Mouse (Mus musculus) cerebellum, adult 9-10 months (tissue): ENCODE results near the gene Tmem184a.
A peak's percentile ranks its signal among the peaks of the same experiment; 100 is the strongest.

Experiments
- DNase-seq: peaks from one replicate; pipeline ENCODE4 v3.0.0; 2022

Gene Tmem184a

DNA sequence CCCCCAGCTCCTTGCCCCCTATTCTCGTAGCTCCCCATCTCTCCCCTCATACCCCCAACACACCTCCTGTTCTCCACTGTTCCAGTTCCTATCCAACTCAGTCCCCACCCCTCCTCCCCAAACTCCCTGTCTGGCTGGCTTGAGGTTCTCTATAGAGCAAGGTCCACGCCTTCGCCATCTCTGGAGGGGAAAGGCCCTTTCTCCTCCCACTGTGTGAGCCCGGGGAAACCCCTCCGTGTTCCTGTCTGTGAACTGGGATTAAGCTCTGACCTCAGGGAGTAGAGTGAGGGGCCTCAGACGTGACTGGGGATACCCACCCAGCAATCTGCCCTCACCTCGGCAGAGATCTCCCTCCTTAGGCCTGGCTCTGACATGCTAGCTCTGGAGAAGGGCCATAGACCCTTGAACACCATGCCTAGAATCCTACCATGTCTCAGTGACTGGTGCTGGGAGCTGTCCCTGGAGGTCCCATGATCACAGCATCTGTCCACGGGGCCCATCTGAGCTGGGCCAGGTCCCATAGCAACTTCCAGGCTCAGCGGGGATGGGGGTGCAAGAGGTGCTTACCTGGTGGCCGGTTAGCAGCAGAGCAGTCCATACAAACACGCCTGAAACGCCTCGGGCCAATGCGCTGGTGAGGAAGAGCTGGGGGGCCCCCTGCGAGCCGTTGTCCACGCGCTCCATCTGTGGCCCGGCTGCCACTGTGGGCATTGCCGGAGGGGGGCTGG, 7.2 kb downstream of the Tmem184a start:
- DNase-seq = no peak

DNA sequence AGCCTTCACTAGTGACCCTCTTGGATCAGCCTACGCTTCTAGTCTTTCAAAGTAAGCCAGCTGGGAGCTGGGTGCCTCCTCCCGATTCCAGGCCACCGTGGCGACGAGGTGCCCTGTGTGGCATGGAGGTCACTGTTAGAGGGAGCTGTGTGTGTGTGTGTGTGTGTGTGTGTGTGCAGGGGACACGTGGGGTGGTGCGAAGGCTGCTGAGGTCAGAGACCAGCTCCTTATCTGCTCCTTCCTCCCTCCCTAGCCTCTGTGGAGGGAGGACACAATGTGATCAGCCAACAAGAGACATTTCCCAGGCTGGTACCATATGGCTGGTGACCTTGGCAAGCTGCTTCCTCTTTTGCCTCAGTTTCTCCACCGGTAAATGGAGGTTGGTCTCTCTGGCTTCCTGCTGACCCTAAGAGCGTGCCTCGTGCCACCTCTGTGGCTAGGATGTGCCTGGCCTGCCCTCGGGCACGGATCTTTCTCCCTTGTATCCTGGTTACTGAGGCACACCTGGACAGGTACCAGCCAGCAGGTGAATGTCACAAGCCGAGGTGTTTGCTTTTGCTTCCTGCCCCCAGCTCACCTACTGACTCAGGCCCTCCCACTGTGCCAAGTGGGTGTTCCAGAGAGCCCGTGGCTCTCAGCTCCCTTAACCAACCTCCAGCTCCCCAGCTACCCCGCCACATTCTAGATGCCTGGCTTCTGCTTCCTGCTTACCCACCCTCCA, 7.9 kb downstream of the Tmem184a start:
- DNase-seq = no peak

DNA sequence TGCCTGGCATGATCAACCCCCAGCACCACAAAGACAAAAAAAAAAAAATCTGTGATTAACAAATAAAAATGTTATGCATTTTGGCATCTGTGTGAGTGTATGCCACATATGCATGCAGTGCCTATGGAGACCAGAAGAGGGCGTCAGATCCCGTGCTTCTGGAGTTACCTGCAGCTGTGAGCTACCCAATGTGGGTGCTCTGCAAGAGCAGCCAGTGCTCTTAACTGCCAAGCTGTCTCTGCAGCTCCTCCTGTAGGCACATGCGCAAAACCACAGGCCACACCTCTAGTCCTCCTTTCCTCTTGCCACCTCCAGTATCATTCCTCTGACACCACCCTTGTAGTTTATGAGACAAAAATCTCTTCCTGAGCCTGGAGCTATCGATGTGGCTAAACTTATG, 10.3 kb downstream of the Tmem184a start:
- DNase-seq = no peak

DNA sequence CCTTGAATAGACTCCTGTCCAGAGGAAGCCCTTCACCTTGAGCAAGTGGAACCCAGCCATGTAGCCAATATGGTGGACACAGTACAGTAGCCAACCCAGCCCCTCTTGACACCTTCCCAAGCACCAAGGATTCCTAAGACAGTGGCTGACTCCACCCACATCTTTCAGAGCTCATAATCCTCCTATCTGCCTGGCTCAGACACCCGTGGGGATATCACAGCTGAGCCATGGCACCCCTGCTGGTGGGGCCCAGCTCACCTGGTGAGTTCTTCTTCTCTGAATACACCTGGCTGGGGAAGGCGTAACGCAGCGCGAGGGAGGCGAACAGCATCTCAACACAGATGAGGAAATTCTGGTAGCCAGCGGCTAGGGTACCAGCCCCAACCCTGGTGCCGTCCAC, 13.8 kb downstream of the Tmem184a start:
- no peak for DNase-seq

DNA sequence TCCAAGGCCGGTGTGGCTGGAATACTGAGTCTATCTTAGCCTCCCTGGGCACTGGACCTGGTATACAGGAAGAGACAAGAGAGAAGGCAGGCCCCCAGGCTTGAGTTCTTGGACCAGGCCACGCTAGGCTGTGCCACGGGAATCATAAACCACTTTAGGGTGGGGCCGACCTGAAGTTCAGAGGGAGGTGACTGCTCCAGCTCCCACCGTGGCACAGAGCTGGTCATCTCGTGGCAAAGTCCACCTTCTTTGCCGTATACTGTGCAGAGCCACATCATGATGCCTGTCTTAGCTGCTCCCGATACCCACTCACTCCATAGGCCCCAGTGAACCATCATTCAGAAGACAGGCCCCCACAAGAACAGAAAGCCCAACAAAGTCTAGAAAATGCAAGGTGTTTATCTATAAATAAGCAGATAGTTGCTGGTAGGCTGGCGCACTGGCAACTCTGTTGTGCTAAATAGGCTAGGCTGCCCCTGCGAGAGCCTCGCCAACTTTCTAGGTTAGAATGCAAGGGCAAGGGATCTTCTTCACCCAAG, 15.1 kb downstream of the Tmem184a start:
- no peak for DNase-seq

DNA sequence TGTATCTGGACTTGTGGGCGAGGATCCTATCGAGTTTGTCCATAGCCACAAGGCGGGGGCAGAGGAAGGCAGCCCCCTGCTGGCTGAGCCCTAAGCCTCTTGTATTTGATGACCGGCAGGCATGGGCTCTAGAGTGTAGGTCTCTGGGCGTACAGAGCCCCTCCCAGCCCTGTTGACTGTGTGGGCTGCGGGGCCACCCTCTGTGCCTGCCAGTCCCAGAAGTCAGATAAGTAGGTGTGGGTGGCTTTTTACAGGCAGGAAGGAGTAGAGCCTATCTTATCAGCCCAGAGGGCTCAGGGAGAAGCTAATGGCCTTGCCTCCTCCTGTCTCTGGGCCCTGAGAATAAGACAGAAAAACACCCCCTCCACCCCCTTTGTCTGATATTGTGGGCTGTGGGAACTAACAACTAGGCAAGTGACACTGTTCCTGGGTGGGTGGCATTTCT, 15.6 kb downstream of the Tmem184a start:
- DNase-seq = no peak

DNA sequence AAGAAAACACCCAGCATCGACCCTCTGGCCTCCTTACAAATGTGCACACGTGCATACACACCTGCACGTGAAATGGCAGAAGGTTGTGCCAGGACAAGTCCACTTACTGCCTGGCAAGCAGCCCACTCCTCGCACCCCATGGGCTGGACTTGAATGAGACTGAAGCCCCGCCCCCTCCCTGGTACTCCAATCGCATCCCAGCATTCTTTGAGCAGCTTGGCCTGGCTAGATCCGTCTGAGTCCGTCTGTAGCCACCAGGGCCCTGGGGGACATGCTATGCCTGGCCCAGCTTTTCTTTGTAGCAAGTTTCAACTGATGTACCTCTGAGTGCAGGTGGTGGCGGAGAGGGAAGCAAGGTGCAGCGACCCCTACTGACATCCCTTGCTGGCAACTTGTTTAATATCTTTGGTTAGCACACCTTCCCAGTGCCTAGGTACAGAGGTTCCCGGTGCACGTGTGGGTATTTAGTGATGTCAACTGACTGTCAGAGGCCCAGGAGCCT, 16.1 kb downstream of the Tmem184a start:
- no peak for DNase-seq

DNA sequence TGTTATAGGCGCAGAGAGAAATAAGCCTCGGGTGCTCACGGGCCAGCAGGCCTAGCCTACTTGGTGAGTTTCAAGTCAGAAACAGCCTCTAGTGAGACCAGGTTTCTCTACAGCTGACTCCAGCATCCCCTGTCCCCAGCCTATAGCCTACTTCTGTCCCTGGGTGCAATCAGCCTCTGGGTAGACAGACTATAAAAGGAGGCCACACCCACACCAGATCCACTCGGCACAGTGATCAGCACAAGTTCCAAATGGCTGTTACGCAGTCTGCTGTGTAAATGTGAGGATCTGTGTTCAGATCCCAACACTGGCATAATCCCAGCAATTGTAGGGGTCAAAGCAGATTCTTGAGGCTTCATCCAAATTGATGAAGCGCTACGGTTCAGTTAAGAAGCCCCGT, 16.6 kb downstream of the Tmem184a start:
- DNase-seq = no peak

DNA sequence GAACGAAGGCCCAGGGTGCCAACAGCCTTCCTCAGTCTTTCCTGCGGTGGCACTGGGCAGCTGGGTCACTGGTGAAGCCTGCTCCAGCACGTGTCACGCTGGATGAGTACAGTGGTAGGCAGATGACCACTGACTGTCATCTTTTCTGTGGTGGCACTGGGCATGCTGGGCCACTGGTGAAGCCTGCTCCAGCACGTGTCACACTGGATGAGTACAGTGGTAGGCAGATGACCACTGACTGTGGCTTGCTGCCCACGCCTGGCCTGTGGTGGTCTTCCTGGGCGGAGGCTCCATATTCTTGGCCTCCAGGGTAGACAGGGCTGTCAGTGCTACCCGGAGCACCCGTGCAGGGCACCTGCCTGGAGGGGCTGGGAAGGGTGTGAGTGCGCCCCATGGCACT, 17.8 kb downstream of the Tmem184a start:
- no peak for DNase-seq

DNA sequence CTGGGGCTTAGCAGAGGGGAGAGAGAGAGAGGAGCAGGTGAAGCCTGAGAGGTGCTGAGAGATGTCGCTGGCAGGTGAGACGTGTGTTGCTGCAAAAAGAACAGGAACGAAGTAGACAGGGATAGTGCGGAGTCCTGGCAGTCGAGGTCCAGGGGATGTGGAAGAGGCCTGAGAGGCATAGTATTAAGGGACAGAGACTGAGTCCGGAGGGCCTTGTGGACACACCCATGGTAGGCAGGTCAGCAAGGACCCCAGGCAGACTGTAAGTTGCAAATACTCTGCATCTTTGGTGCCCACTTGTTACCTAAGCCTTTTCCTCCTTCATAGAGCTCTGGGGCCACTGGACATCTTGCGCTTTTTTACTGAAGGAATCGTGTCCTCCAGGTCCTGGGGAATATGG, 18.5 kb downstream of the Tmem184a start:
- no peak for DNase-seq

DNA sequence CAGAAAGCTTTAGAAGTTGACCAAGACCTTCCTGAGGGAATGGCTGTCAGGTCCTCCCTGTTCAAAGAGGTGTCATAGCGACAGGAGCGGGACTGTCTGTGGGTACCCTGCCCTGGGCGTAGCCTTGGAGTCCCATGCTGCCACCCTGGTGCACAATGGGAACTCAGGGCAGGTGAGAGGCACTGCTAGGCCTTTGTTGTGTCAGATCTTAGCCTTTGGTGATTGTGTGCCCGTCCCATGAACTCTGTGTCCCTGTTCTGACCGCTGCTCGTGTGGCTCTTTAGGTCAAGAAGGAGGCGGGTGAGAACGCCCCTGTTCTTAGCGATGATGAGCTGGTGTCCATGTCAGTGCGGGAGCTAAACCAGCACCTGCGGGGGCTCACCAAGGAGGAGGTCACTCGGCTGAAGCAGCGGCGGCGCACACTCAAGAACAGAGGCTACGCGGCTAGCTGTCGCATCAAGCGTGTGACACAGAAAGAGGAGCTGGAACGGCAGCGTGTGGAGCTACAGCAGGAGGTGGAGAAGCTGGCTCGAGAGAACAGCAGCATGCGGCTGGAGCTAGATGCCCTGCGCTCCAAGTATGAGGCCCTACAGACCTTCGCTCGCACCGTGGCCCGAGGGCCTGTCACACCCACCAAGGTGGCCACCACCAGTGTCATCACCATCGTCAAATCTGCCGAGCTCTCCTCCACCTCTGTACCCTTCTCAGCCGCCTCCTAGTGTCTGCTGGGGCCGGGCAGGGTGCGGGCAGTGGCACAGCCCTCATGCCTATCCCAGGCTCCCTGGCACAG, 19.7 kb downstream of the Tmem184a start:
- DNase-seq = no peak

DNA sequence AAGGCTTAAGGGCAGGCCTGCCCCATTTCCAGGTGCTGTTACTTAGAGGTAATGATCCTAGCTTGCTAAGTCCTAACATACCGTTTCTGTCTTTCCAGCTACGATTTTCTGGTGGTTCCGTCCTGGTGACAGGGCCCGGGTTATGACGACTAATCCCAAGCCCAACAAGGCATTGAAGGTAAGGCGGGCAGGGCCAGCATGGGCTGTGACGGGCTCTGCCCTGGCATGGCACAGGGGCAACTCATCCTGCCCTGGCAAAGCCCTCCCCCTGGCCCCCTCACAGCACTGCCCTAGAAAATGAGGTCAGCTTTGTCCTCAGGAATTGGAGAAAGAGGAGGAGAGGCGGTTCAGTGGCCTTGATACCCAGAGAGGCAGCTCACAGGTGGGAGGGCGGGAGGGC, 20.7 kb downstream of the Tmem184a start:
- DNase-seq = no peak

DNA sequence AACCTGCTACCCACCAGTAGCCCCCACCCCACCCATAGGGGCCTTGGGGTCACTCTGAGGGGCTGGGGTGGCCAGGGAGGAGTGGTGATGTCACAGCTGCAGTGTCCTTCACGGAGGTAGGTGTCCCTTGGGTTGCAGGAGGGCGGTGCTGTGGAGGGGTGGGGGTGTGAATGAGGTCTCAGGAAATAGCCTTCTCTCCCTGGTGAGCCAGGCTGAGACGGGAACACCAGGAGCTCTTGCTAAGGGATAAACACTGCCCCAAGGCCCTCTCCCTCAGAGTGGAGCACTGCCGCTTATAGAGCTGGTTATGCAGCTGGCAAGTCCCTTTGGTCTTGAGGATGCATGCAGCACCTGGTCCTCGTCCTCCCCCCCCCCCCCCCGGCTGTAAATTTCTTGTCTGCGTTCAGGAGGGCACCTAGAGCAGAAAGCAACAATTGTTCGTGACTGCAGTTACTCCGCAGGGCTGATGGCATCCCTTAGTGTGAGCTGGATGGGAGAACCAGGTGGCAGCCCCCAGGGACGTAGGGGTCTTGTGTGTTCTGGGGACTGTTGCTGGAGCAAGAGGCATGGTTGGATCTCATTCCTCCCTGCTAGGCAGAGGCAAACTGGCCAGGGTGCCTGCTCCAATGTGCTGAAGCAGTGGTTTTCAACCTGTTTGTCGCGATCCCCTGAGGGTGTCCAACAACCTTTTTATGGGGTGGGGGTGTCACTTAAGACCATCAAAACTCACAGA, 21.4 kb downstream of the Tmem184a start:
- DNase-seq = no peak

DNA sequence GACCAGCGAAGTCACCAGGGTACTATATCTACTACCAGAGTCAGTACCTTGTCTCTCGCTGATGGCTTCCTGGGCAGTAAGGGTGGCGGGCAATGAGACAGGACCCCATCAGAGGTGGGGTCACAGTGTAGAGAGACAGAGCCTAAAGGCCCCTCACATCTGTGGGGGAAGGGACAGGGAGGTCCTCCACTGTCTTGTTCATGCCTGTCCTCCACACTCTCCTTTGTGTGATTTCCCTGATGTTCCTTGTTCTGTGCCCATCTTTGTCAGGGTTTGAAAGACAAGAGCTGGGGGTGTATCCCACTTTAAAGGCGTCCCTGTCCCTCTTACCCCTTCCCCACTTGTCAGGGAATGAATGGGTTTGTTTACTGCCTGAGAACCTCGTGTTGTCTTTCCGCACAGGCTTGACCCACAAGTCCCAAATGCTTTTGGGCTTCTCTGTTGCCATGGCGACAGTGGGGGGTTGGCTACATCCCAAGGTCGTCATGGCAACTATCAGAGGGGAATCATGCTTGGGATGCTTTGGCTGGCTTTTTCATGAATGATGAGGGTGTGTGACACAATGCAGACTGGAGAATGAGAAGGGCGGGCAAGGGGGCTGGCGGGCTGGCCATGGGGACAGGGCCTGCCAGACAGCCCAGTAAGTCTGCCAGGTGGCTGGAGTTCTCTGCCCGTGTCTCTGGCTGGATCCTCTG, 22.1 kb downstream of the Tmem184a start:
- DNase-seq = peak; percentile 58

DNA sequence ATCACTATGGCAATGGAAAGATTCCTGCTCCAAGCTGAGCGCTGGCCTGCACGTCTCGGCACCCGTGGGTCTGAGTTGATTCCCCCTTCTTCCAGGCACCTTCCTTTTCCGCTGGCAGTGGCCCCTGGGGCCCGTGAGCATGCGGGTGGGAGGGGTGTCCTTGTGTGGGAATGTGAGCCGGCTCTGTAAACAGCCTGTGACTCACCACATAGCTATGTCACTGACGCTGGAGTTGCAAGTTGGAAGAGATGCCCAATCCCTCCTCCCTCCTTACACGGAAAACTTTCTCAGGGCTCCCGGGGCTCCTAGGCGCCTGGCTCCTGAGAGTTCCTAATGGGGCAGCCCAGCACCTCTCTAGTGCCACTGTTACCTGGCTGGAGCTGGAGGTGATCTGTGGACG, 22.8 kb downstream of the Tmem184a start:
- DNase-seq = no peak

DNA sequence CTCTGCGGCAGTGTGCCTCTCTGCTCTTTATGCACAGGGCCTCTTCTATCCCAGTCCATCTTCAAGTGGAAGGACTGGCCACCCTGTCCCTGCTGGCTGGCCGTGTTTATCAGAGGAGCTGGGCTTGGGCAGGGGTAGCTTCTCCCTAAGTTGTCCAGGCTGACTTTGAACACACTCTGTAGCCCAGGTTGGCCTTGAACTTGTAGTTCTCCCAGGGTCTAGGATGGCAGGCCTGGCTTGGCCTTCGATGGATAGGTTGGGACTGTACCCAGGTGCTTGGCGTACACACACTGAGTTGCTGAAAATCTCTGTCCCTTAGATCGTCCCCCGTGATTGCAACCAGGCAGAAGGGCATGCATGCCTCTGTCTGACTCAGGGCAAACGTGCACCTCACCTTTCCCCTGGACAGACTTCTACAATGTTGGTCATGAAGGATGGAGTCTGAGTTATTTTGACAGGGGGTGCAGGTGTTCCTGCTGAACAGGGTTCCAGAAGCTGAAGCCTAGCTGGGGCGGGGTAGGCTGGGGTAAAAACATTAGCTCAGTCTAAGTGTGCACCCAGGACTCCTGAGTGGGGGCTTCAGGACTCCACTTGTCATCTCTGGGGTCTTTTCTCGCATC, 23.6 kb downstream of the Tmem184a start:
- DNase-seq = no peak

DNA sequence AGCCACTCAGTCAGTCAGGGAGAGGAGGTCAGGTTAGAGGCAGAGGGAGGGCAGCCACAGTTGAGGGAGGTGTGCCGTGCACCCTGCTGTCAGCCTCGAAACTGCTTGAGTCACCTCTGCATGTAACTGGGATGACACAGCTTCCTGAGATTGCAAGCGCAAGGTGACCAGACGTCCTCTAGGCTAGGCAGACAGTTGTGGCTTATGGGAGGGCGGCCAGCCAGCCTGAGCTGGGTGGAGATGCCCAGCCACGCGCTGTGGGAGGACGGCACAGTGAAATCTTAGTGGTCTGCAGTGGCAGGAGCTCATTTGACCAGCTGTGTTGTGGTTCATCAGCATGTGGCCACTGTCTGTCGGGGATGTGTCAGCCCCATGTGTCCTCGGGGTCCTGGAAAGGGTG, 24.8 kb downstream of the Tmem184a start:
- DNase-seq = no peak

DNA sequence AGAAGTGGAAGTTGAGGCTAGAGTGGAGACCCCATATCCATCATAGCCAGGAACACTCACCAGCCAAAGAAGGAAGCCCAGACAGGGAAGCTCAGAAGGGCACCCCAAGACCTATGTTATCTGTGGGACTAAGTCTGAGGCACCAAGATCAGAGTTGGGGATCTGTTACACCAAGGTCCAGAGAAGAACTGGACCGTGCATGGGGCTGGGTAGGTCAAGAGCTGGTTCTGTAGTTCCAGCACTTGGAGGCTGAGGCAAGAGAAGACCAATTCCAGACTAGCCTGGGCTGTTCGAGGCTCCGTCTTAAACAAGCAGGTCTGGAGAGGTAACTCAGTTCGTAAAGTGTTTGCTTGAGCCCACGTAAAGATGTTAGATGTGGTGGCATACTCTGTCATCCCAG, 25.6 kb downstream of the Tmem184a start:
- DNase-seq = no peak

DNA sequence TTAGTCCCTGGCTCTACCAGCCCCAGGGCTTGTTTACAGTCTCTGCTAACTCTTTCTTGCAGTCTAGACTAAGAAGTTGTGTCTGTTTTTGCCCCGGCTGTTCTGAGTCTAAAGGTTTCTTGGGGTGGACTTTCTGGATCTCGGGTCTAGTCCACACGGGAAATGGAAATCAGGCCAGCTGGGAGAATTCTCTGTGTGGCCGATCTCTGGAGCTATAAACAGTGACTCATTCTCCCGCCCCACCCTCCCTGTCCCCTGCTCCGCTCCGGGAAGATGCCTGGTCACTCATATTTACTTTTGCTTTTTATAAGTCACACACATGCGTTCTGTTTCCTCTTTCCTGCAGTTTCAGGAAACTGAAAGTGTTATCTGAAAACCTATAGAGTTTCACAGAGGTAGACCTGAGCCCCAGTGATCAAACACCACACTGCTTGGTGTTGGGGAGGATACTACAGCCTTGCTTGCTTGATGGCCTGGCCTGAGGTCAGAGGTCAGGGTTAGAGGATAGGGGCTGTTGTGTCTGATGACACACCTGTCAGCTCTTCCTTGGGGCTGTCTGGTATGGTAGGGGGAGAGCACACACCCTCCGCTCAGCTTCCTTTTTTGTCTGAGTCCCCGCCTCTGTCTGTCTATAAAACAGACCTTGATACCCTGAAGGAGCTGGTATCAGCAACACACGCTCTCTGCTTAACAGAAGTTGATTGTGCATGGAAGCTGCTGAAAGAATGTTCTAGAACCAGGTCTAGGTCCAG, 26.2 kb downstream of the Tmem184a start:
- DNase-seq = no peak

DNA sequence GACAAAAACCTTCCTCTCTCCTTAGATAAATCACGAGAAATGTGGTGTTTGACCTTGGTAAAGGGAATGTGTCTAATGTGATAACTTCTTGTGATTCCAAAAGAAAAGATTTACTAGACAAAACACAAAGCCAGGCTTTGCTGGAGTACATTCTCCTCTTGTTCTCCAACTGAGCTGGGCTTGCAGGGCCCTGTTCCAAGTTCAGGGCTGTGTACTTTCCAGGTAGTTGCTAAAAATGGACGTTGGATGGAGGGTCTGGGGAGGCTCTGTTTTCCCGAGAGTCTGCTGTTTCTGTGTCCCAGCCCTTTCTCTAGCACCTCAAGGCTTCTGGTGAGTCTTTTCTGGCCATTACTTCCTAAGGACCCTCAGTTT, 26.8 kb downstream of the Tmem184a start:
- no peak for DNase-seq
